8 mouse cellular contexts compared by ENCODE assay signal in genomic region chr3:51561109-51561992, GRCm38 (mm10). TPM values are rescaled to one million over a fixed set of nuclear protein-coding genes. Genes with fewer than 3 reads are reported as not detected.
DNase-seq lines count a peak whose midpoint lies in the region; ATAC-seq and TF ChIP-seq lines count a peak whose summit lies in the region.

No protein-coding gene starts in this region.

- under 1% methylated on average over 32 of the region's 32 CpGs for WGBS in cerebellum, adult 2 months
- 3% methylated on average over 30 of the region's 32 CpGs for WGBS in hindbrain, embryonic 12.5 days

- peak overlapping the region; percentile 96 for H3K4me2 ChIP-seq in hindbrain, embryonic 12.5 days (replicated peaks)

- peak; percentile 87 for DNase-seq in NIH3T3 (ENCODE audit: low read depth)
- DNase-seq in cerebellum, adult 2 months = peak; percentile 74 to 75
- DNase-seq in forelimb bud, embryonic 11.5 days (ENCODE audit: low read depth, low spot score) = peak; percentile 63
- DNase-seq in left cerebral cortex, adult 11 months (ENCODE audit: low spot score) = peak; percentile 53
- peak; percentile 71 for DNase-seq in lung, postnatal 36 days
- peak; percentile 40 for DNase-seq in retina, postnatal 7 days (ENCODE audit: low read depth, low spot score)
- peak; percentile 50 for DNase-seq in urinary bladder, postnatal 25 days (ENCODE audit: low spot score)

- H3K27me3 ChIP-seq in cerebellum, adult 2 months (ENCODE audit: control insufficient read depth, insufficient read depth, low read length) = no peaks in the 10 kb centered on the region
- H3K27me3 ChIP-seq in hindbrain, embryonic 12.5 days = no peaks in the 10 kb centered on the region; the same call in 1 of the 2 replicates

- peak overlapping the region; percentile 93 for H3K4me3 ChIP-seq in cerebellum, adult 2 months (replicated peaks; ENCODE audit: insufficient read depth, low read depth, low read length)
- H3K4me3 ChIP-seq in hindbrain, embryonic 12.5 days = peak overlapping the region; percentile 88

- peaks cover 2% of the 10 kb centered on the region; the same call in 1 of the 2 replicates for H3K4me1 ChIP-seq in cerebellum, adult 2 months (ENCODE audit: control insufficient read depth, insufficient read depth, low read length)
- peaks cover 16% of the 10 kb centered on the region for H3K4me1 ChIP-seq in hindbrain, embryonic 12.5 days

- peak; percentile 18; the same call in 1 of the 2 replicates for TF ChIP-seq POLR2A in cerebellum, adult 2 months (IDR thresholded peaks at IDR 0.05; ENCODE audit: borderline replicate concordance, insufficient read depth, low read length)

- no peaks in the 10 kb centered on the region for H3K9me3 ChIP-seq in hindbrain, embryonic 12.5 days (replicated peaks)

- peak overlapping the region; percentile 98 for H3K27ac ChIP-seq in cerebellum, adult 2 months (ENCODE audit: insufficient read depth, low read length)
- H3K27ac ChIP-seq in hindbrain, embryonic 12.5 days = peak overlapping the region; percentile 96

- peak; percentile 62 for ATAC-seq in hindbrain, embryonic 12.5 days (ENCODE audit: low FRiP score)

- H3K9ac ChIP-seq in hindbrain, embryonic 12.5 days = peak overlapping the region; percentile 98

- H3K36me3 ChIP-seq in hindbrain, embryonic 12.5 days = no peaks in the 10 kb centered on the region

- TF ChIP-seq CTCF in cerebellum, adult 2 months (IDR thresholded peaks at IDR 0.05; ENCODE audit: borderline replicate concordance, insufficient read depth, low read depth, low read length) = peak; percentile 46; the same call in 1 of the 2 replicates

RNA-seq across cellular contexts. Expression of gene Setd7, which starts 0.7 kb away (rescaled TPM):
- polyA plus RNA-seq in cerebellum, adult 2 months (2012; rRNA removed) = 83.0 and 96.5 TPM in 2 replicates
- polyA plus RNA-seq in hindbrain, embryonic 12.5 days (2016; fragmentation: Nextera tagmentation; extraction: Ambion mirVana) = 4.5 and 5.0 TPM in 2 replicates

Comparison
In these comparisons a context has a peak if more than half of its experiments do, and no peak if none do; other contexts are left out.
1. Peak in every context shown above with its lines: DNase-seq, ATAC-seq, H3K4me3 ChIP-seq and H3K27ac ChIP-seq.
2. RNA of gene Setd7, which starts 0.7 kb away (polyA plus RNA-seq): 83.0 to 96.5 TPM in cerebellum, adult 2 months; 4.5 to 5.0 TPM in hindbrain, embryonic 12.5 days; every median in the first group is over 10 times any median in the second.